Comparison of ENCODE assay signal across 8 mouse cellular contexts in genomic region chr11:53706934-53707717, GRCm38 (mm10). TPM values are rescaled to one million over a fixed set of nuclear protein-coding genes. Genes with fewer than 3 reads are reported as not detected.
A peak's percentile ranks its signal among the peaks of the same experiment; 100 is the strongest.
DNase-seq lines count a peak whose midpoint lies in the region; ATAC-seq and TF ChIP-seq lines count a peak whose summit lies in the region.

Gene Rad50 (minus strand): TSS chr11:53707319.

- peak within 1 kb of the TSS; percentile 64 for H3K27ac ChIP-seq in bone marrow, adult 2 months (ENCODE audit: control insufficient read depth, insufficient read depth, low read depth, low read length, poor library complexity)
- H3K27ac ChIP-seq in embryonic facial prominence, embryonic 15.5 days (replicated peaks), result peak within 1 kb of the TSS; percentile 89
- peak within 1 kb of the TSS; percentile 72 for H3K27ac ChIP-seq in limb, embryonic 14.5 days (replicated peaks; ENCODE audit: low read depth, low read length)
- peak within 1 kb of the TSS; percentile 51; the same call in 1 of the 2 replicates for H3K27ac ChIP-seq in midbrain, postnatal 0 days (ENCODE audit: low read depth, low read length)

- no peaks in the 10 kb centered on the region for H3K27me3 ChIP-seq in embryonic facial prominence, embryonic 15.5 days
- H3K27me3 ChIP-seq in limb, embryonic 14.5 days (ENCODE audit: control insufficient read depth, insufficient read depth, low read length), result no peaks in the 10 kb centered on the region
- no peaks in the 10 kb centered on the region for H3K27me3 ChIP-seq in midbrain, postnatal 0 days (ENCODE audit: insufficient read depth, low read length)

- H3K4me1 ChIP-seq in bone marrow, adult 2 months (ENCODE audit: control insufficient read depth, insufficient read depth, low read length), result no peaks in the 10 kb centered on the region
- 0 out of 2 replicates have a peak, but pooled peaks cover 3% of the 10 kb centered on the region for H3K4me1 ChIP-seq in embryonic facial prominence, embryonic 15.5 days
- H3K4me1 ChIP-seq in limb, embryonic 14.5 days (ENCODE audit: control insufficient read depth, insufficient read depth, low read length), result peaks cover 4% of the 10 kb centered on the region; the same call in 1 of the 2 replicates
- no peaks in the 10 kb centered on the region for H3K4me1 ChIP-seq in midbrain, postnatal 0 days (ENCODE audit: insufficient read depth, low read length)

- peak within 1 kb of the TSS; percentile 89 for H3K4me2 ChIP-seq in embryonic facial prominence, embryonic 15.5 days (replicated peaks)
- peak within 1 kb of the TSS; percentile 86 for H3K4me2 ChIP-seq in limb, embryonic 14.5 days (replicated peaks; ENCODE audit: low read depth, low read length, severe bottlenecking)
- H3K4me2 ChIP-seq in midbrain, postnatal 0 days (ENCODE audit: low read depth, low read length, poor library complexity, severe bottlenecking), result peak within 1 kb of the TSS; percentile 68

- peak within 1 kb of the TSS; percentile 67 for H3K4me3 ChIP-seq in bone marrow, adult 2 months (replicated peaks; ENCODE audit: control insufficient read depth, low read depth, low read length)
- peak within 1 kb of the TSS; percentile 88 for H3K4me3 ChIP-seq in embryonic facial prominence, embryonic 15.5 days (replicated peaks)
- H3K4me3 ChIP-seq in limb, embryonic 14.5 days (replicated peaks; ENCODE audit: low read length), result peak within 1 kb of the TSS; percentile 75
- H3K4me3 ChIP-seq in midbrain, postnatal 0 days (ENCODE audit: low read depth, low read length), result peak within 1 kb of the TSS; percentile 65

- no peaks in the 10 kb centered on the region for H3K9me3 ChIP-seq in embryonic facial prominence, embryonic 15.5 days (replicated peaks)
- H3K9me3 ChIP-seq in limb, embryonic 14.5 days (ENCODE audit: control insufficient read depth, low read length), result no peaks in the 10 kb centered on the region
- H3K9me3 ChIP-seq in midbrain, postnatal 0 days (ENCODE audit: low read length), result no peaks in the 10 kb centered on the region

- no peaks in the 10 kb centered on the region; the same call in none of the 2 replicates for H3K36me3 ChIP-seq in embryonic facial prominence, embryonic 15.5 days
- peaks cover 7% of the 10 kb centered on the region; the same call in 1 of the 2 replicates for H3K36me3 ChIP-seq in limb, embryonic 14.5 days (ENCODE audit: control insufficient read depth, insufficient read depth, low read length)
- peaks cover 2% of the 10 kb centered on the region; the same call in 1 of the 2 replicates for H3K36me3 ChIP-seq in midbrain, postnatal 0 days (ENCODE audit: insufficient read depth, low read length)

- peak; percentile 95 for DNase-seq in 416B (ENCODE audit: low read depth)
- DNase-seq in heart, adult 8-10 months (ENCODE audit: low spot score), result peak; percentile 90
- peak; percentile 93 for DNase-seq in kidney, adult 9 months
- DNase-seq in limb, embryonic 14.5 days (ENCODE audit: low spot score), result peak; percentile 91
- DNase-seq in midbrain, postnatal 0 days (ENCODE audit: low spot score), result peak; percentile 90
- DNase-seq in spleen, postnatal 14 days (ENCODE audit: low spot score in 2 of 2), result peak; percentile 83 to 87

- H3K9ac ChIP-seq in embryonic facial prominence, embryonic 15.5 days, result peak within 1 kb of the TSS; percentile 70
- peak within 1 kb of the TSS; percentile 75 for H3K9ac ChIP-seq in limb, embryonic 14.5 days (ENCODE audit: low read depth, low read length, severe bottlenecking)
- peak within 1 kb of the TSS; percentile 62 for H3K9ac ChIP-seq in midbrain, postnatal 0 days (replicated peaks; ENCODE audit: low read length, poor library complexity, severe bottlenecking)

- peak; percentile 89; the same call in 1 of the 2 replicates for TF ChIP-seq POLR2A in bone marrow, adult 2 months (IDR thresholded peaks at IDR 0.05; ENCODE audit: borderline replicate concordance, control insufficient read depth, low read depth, low read length)
- TF ChIP-seq POLR2A in limb, embryonic 14.5 days (IDR thresholded peaks at IDR 0.05; ENCODE audit: borderline replicate concordance, extremely low read depth, insufficient read depth, insufficient read length), result peak; percentile 82; the same call in 1 of the 2 replicates

- TF ChIP-seq CTCF in bone marrow, adult 2 months (IDR thresholded peaks at IDR 0.05; ENCODE audit: control insufficient read depth, insufficient read depth, low read length), result no peak
- TF ChIP-seq CTCF in midbrain, postnatal 0 days (IDR thresholded peaks at IDR 0.05), result 0 out of 2 replicates have a peak, but pooled peaks have one; percentile 4

- ATAC-seq in embryonic facial prominence, embryonic 15.5 days (ENCODE audit: insufficient number of reproducible peaks, low FRiP score, low TSS enrichment, low read depth), result peak; percentile 98
- peak; percentile 96 for ATAC-seq in limb, embryonic 14.5 days (ENCODE audit: low FRiP score, low read depth)
- ATAC-seq in midbrain, postnatal 0 days (ENCODE audit: low FRiP score), result peak; percentile 89

- WGBS in bone marrow, adult 2 months, result 1% methylated on average over 55 of the region's 55 CpGs
- WGBS in embryonic facial prominence, embryonic 15.5 days, result 3% methylated on average over 55 of the region's 55 CpGs
- WGBS in limb, embryonic 14.5 days, result 4% methylated on average over 49 of the region's 55 CpGs
- 5% methylated on average over 55 of the region's 55 CpGs for WGBS in midbrain, postnatal 0 days

RNA-seq across cellular contexts. Expression of gene Rad50, which starts in this region (rescaled TPM):
- 8.9 and 15.2 TPM in 2 replicates for polyA plus RNA-seq in bone marrow, adult 2 months (2011; ENCODE audit: insufficient read depth, insufficient read length, low replicate concordance, missing spikeins)
- polyA plus RNA-seq in embryonic facial prominence, embryonic 15.5 days (2015; fragmentation: Nextera tagmentation; extraction: Ambion mirVana), result 24.6 and 28.8 TPM in 2 replicates
- total RNA-seq in heart, adult 8-10 months (2022), result 1 to 10 TPM; 6.4 to 9.5 (median 7.3) TPM
- polyA plus RNA-seq in limb, embryonic 14.5 days (2012; rRNA removed), result 8.7 and 11.1 TPM in 2 replicates
- 18.9 and 21.2 TPM in 2 replicates for polyA plus RNA-seq in limb, embryonic 14.5 days (2014; fragmentation: Nextera tagmentation; extraction: Ambion mirVana)
- 5.2 and 5.8 TPM in 2 replicates for total RNA-seq in midbrain, postnatal 0 days (2014; rRNA removed)
- 8.9 and 10.0 TPM in 2 replicates for polyA plus RNA-seq in midbrain, postnatal 0 days (2015; fragmentation: Nextera tagmentation; extraction: Ambion mirVana)

Comparison
In these comparisons a context has a peak if more than half of its experiments do, and no peak if none do; other contexts are left out.
1. Peak in every context shown above with its lines: DNase-seq, ATAC-seq, H3K4me3 ChIP-seq and H3K27ac ChIP-seq.